Mouse (Mus musculus) fat pad, adult 2 months (tissue): ENCODE data around the gene Prdm12.
"Not testable (repeated sequence)": the region's sequence is repeated elsewhere in the genome, so short reads cannot be mapped to it uniquely, and the experiment has no call there.

Experiments used
- DNase-seq: peaks from one replicate; pipeline ENCODE4 v3.0.0-alpha.2; 2011; ENCODE audit warnings: low read depth, low spot score; ENCODE audit errors: extremely low read depth

The Prdm12 gene

DNA sequence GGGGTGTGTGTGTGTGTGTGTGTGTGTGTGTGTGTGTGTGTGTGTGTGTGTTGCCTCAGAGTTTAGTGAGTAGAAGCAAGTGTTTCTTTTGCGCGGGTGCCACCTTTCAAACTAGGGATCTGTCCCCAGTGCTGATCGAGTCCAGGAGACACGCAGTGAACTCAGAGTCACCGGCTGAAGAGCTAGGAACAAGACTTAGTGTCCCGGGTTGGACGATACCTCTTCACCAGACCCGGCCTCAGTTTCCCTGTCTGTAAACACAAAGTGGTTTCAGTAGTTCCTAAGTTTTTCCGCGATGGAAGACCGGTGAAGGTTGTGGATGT, 1.6 kb downstream of the Prdm12 start:
- no peak for DNase-seq

DNA sequence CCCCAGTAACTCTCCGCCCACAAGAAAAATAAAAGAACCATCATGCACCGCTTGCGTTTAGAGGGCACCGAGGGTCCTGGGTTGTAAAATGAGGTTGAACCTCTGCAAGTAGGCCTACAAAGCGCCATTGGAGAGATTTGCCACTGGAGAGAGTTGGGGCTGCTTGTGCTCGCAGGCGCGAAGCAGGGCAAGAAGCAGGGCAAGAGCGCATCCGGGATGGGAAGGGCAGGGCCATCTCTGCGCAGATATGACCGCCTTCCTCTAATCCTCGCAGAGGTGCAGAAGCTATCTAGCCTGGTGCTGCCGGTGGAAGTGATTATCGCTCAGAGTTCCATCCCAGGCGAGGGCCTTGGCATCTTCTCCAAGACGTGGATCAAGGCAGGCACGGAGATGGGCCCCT, 2.1 kb downstream of the Prdm12 start:
- no peak for DNase-seq

DNA sequence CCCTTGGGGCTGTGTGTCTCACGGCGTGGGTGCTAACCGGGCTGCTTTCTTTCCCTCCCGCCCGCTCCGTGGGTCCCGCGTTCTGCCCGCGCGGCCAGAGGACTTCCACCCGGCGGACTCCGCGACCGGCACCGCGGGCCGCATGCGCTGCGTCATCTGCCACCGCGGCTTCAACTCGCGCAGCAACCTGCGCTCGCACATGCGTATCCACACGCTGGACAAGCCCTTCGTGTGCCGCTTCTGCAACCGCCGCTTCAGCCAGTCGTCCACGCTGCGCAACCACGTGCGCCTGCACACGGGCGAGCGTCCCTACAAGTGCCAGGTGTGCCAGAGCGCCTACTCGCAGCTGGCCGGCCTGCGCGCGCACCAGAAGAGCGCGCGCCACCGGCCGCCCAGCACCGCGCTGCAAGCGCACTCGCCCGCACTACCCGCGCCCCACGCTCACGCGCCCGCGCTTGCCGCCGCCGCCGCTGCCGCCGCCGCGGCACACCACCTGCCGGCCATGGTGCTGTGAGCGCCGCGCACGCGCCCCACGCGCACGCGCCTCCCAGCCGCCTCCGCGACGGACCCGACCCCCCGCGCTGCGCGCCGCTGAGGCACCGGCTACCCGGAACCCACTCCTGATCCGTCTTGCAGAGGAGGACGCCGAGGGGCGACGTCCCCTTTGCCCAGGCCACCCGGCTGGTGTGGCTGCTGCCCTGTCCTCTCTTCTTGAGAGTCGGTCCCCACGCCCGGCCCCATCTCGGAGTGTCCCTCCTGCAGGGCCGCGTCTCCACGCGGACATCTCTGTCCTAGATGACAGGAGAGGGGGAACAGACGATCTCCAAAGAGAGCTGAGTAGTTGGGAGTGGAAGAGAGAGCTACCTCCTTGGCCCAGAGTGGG, 14.4 kb downstream of the Prdm12 start:
- DNase-seq = no peak

DNA sequence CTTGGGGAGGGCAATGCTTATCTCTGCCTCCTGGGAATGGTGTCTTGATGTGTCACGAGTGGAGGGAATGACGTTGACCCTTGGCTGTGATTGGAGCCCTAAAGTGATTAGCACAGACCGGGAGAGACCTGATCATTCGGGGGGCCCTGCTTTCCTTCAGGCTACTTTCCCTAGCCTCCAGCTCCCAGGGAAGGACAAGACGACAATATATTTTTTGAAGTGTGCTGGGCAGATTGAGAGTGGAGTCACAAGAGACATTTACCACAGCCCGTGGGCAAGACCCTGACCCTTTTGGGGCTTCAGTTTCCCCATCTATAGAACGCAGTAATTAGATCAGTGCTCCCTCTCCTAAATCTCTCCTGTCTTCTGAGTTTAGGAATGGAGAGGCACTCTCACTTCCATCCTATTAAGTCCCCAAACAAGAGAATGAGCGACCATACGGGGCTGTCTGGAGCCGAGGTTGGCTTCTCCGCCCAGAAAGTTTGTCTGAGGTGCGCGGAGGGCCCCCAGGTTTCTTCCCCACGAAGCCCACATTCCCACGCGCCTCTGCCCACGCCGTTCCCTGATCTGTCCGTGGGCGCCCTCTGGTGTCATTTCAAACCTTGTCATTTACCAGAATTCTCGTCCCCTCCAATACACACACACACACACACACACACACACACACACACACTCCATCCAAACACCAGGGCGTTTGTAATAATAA, 15.2 kb downstream of the Prdm12 start:
- DNase-seq = no peak

DNA sequence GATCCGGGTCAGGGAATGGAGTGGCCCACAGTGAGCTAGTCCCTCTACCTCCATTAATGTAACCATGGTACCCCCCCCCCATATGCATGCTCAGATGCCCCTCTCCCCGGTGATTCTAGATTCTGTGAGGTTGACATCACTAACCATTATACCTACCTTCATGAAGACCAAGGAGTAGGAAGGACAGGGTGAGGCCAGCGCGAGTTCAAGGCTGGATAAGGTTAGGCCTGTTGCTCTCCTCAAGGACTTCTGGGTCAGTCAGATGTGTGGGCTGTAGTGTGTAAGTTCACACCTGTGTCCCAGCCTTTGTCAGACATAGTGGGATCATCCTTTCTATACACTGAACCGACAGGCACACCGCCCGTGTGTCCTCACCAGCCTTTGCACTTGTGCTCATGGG, 16.5 kb downstream of the Prdm12 start:
- DNase-seq = no peak

DNA sequence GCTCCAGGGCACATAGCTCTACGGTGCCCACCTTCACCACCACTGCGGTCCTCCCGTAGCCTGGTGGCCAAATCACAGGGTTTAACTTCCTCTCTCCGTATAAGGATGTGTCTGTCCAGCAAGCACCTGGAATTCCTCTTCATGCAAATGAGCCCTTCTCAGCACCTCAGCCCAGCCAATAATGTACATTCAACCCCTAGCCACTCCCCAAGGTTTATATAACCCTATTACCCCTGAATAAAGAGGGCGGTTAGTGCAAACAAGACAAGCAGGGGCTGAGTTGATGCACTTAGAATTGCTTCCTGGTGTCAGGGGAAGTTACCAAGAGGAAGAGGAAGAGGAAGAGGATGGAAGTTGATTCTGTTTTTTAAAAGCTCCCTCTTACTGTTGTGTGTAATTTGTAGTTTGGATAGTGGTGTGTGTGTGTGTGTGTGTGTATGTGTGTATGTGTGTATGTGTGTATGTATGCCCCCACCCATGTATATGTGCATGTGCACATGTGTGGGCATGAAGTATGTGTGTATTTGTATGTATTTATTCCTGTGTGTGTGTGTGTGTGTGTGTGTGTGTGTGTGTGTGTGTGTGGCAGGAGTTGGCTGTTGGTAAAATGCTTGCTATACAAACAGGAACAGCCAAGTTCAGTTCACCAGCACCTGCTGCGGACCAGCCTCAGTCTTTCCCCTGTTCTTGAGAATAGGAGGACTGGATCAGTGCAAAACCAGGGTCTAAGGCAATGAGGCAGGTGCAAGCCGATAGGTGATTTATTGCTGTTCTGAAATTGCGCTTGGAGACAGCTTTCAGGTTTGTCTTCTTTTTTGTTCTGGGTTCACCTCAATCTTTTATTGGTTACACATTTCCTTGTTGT, 23.3 kb downstream of the Prdm12 start:
- no peak for DNase-seq

DNA sequence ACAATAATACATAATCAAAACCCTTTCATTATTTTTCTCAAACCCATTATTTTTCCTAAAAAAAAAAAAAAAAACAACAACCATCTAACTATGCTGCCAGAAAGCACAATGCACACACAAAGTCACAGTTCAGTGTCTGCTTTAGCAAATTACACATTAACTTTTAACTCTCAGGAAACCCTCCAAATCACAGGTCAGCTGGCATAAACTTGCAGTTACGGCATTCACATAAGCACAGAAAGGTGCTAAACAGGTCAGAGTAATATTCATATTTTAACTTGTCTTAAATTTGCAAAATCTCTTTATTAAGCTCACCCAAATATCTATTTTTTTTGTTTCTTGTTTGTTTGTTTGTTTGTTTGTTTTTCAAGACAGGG, 24.0 kb downstream of the Prdm12 start:
- no peak for DNase-seq

DNA sequence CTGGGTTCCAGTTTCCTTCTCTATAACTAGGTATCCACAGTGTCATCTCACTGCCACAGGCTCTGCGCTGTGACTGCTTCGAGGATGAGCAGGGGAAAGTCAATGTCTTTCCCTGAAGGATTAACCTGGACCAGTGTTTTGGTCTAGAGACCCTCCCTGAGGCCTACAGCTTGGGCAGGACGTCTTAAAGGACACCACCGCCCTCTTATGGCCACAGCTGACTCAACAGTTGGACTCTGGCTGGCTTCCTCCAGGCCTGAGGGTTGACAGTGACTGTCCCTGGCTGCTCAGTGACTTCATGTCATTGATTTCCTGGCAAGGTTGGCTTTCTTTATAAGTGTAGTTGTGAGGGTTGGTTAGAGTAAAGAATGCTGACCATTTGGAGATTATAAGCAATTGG, 27.5 kb downstream of the Prdm12 start:
- DNase-seq = no peak

DNA sequence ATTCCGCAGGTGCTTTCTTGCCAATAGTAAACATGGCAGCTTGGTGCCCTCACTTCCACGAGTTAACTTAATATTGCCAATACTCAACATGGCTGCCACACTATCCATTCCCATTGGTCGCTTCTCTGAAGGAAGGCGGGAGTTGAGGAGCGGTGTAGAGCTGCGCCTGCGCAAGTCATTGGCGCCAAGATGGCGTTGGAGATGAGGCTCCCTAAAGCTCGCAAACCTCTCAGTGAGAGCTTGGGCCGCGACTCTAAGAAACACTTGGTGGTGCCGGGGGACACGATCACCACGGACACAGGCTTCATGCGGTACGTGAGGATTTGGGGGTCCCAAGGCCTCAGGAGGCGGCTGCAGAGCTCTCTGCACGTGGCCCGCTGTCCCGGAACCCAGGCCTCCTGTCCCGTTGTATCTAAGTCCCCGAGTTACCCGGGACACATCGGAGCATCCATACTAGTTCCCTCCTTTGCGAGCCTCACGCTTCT, 30.8 kb downstream of the Prdm12 start, which contains the start of gene Exosc2:
Gene Exosc2 (plus strand): TSS at position 165 of the 485 bp plus-strand sequence.
- DNase-seq = peak; percentile 65

DNA sequence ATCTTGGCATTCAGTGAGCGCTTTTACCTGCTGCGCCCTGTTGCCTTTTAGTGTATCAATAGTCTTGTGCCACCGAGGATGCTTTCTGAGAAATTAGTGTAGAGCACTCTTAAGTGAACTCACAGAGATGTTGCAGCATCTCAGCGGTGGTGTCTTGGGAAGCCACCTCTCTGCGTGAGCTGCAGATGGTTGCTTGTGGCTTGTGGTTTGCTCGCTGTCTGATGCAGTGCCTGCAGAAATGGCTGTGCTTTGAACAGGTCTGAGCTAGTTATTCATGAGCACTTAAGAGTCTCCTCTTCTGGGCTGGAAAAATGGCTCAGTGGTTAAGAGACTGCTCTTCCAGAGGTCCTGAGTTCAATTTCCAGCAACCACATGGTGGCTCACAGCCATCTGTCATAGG, 38.8 kb downstream of the Prdm12 start:
- no peak for DNase-seq

DNA sequence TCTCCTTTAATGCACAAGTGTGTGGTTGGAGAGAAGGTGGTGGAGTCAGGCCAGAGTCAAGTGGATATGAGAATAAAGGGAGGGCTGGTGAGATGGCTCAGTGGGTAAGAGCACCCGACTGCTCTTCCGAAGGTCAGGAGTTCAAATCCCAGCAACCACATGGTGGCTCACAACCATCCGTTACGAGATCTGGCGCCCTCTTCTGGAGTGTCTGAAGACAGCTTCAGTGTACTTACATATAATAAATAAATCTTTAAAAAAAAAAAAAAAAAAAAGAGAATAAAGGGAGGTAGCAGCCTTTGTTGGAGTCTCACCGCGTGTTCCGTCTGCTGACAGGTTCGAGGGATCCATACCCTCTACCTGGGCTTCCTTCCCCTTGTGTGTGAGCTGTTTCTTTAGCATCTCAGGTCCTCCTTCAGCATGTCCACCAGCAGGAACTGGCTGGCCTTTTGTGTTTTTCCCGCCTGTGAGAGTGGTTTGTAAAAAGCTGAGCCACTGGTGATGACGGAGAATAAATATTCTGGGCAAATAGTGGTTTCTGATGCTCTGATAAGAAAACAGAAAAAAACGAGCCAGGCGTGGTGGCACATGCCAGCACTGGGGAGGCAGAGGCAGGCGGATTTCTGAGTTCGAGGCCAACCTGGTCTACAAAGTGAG, 41.3 kb downstream of the Prdm12 start:
- not testable (repeated sequence) for DNase-seq

DNA sequence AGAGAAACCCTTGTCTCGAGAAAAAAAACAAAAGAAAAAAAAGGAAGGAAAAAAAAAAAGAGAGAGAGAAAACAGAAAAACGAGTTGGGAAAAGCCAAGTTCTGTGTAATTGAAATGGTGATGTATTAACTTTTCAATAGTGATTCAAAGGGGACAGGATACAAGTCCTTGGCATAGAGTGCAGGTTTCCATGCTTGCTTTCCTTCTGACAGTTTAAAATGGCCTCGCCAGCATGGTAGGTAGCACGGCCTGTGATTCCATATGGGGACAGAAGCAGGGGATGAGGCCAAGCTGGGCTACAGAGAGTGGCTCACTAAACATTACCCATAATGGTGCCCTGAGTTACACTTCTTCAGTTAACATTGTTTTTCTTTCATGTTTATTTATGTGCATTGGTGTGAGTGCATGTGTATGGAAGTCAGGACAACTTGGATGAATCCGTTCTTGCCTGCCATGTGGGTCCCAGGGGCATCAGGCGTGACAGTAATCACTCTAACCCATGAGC, 41.9 kb downstream of the Prdm12 start:
- no peak for DNase-seq

DNA sequence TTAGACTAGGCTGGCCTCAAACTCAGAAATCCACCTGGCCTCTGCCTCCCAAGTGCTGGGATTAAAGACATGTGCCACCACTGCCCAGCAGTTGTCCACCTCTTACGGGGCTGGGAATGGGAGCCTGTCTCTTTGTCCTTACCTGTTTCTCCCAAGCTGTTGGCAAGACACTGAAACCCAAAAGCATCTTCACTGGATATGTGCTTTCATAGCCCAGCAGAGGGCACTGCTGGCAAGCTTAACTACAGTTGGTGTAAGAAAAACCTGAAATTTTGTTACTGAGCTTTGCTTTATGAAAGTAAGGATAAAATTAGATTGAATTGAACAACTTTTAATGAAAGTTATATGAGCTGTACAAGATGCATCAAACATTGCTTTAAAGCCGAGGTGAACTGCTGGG, 43.8 kb downstream of the Prdm12 start:
- DNase-seq = no peak

DNA sequence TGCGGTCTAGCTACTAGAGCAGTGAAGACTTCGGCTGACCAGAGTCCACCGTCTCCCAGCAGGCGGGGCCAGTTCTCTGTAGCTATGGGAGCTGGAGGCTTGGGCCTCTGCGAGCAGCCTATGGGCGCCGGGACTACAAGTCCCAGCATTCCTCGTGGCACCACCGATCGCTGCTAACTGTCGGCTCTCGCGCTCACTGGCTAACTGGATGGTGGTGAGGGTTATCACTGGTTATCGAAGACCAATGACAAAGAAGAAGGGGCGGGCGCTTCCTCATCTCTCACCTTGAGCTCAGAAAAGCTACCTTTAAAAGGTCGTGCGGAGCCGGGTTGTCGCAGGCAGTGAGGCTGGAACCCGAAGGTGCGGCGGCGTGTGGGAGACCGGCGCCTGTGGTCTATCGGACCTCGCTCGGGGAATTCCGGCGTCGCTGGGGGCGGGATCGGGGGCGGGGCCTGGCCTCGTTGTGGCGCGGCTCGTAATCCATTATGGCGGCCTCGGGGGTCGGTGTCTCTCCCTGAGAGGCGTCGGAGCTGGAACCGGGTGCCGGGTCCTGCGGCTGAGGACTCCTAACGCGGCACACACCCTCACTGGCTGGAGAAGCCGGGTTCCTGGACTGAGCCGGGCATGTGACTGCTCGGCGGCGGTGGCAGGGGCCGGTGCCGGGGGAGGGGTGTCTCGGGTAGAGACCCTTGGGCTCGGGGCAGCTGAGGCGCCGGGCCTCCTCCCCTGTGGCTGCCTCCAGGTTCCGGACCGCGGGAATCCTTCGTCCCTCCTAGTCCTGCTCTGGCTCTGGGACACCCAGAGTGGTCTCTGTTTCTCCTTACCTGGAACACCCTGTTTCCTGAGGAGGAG, 48.5 kb downstream of the Prdm12 start, which contains the start of gene Abl1:
Gene Abl1 (plus strand): TSS at position 303 of the 852 bp plus-strand sequence.
- DNase-seq = peak; percentile 88

DNA sequence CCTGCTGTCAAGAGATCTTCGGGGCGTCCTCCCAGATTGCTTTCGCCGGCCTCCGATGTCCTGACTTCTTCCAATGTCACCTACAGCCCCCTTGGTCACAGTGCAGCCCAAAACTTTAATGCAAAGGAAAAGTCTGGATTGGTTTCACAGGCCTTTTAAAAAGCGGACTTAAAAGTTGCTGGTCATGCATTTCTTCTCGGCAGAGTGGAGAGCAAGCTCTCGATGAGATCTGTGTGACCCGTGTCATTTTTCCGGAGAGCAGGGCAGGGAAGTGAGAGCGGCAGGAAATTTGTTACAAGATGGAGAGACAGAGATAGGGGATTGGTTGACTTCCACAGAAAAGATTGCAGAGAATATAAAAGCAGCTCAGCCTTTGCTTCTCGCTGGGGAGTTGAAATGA, 49.2 kb downstream of the Prdm12 start:
- DNase-seq = no peak

DNA sequence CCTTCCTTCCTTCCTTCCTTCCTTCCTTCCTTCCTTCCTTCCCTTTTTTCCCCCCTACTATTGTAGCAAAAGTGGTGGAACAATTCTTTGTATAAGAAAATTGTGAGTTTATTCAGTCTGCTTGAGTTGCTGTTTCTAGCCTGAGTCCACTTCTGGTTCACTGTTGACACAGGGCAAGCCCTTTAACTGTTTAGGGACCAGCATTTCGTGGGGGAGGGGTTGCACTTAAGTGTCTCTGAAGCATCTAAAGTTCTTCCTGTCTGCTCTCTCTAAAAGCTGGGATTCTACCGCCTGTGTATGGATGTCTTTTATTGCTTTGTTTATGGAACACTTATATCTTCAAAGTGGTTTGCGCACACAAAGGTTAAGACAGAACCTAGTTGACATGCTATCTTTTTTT, 50.2 kb downstream of the Prdm12 start:
- DNase-seq = no peak

DNA sequence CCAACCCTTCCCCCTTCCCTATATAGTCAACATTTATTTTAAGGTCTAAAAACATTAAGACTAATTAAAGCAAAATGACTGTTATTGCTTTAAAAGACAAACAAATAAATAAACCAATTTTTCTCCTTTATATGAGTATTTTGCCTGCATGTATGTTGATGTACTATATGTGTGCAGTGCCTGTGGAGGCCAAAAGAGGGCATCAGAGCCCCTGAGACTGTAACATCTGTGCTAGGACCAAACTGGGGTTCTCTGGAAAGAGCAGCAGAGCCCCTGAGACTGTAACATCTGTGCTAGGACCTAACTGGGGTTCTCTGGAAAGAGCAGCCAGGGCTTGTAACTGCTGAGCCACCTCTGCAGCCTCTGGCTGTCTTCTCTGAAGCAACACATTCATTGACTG, 58.4 kb downstream of the Prdm12 start:
- DNase-seq = no peak

DNA sequence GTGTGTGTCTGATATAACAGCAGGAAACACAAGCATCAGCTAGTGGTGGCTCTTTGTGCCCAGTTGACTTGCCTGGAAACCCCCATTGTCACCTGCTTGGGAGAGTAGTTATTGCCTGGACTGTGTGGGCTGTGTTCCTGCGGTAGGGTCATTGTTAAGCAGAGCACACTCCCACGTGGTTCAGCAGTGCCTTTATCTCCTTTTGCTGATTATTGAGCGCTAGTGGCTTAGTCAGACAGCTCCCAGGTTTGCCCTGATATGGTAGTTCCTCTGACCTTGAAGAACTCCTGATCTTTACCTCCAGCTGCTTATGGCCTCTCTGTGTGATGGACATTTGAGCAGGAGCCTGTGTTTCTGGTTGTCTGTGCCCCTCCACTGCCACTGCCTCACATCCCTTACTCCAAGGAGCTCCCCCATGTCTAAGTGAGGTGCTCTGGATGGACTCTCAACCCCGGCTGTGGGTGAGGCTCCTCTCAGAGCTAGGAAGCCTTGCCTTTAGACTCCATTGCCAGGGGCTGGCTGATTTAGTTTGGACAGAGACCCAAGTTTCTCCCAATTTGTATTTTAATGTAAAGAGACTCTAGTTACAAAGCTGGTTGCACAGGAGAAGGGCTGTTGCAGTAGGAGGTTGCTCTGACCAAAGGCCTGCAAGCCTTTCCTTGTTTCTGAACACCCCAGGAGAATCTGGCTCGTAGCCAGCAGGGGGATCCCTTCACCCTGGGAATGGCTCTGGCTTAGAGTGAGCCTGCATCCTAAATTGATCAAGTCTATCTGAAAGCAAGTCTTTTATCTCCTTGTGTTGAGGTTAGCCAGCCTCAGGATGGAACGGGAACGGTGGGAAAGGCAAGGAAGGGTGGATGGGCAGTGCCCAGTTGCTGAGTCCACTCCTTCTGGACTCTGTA, 61.0 kb downstream of the Prdm12 start:
- DNase-seq = no peak

DNA sequence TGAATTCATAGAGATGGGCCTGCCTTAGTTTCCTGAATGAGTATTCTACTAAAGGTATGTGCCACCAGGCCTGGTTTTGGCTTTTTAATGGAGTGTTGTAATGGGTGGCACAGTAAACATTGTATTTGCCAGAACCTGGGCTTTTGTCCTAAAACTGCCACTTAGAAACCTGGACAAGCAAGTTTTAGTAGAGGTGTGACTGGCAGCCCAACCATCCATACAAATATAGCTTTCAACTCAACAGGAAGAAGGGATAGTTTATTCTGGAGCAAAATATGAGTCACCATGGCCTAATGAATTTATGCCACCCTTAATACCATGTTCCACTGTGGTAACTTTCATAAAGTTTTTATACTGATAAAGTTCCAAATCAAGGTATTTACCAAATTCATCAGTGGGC, 63.4 kb downstream of the Prdm12 start:
- DNase-seq = no peak
